Comparison of ENCODE assay signal across 8 mouse cellular contexts in the genomic region with DNA sequence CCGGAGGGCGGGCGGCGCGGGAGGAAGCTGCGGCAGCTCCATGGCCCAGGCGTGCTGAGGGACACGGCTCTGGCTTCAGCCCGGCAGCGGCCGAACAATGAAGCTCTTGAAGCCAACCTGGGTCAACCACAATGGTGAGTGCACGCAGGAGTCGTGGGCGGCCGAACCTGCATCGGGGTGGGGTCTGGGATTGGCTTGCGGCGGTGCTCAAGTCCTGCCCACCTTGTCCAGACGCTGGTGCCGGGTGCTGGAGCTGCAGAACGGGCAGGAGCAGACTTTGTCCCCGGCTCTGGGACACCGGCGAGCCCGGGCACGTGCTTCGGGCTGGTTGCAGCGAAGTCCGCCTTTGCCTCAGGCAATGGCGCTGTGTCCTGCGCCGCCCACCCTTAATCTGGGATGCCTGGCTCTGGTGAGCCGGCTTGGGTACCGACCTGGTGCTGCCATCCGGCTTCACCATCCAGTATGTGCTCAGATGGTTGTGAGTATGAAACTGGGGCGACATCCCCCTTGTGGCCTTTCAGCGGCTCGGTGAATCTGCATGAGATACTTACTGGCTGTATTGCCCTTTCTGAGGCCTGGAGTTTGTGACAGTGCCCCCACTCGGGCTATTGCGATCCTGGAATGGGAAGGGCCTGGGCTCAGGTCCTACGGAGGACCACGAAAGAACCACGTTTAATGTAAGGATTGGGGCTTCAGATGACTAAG. TPM values are rescaled to one million over a fixed set of nuclear protein-coding genes. Genes with fewer than 3 reads are reported as not detected.
A peak's percentile ranks its signal among the peaks of the same experiment; 100 is the strongest.
DNase-seq lines count a peak whose midpoint lies in the region; ATAC-seq and TF ChIP-seq lines count a peak whose summit lies in the region.

No protein-coding gene starts in this region.

- H3K27me3 ChIP-seq in ES-Bruce4 (ENCODE audit: control insufficient read depth, insufficient read depth, low read length, poor library complexity, severe bottlenecking), result no peaks in the 10 kb centered on the region
- H3K27me3 ChIP-seq in forebrain, embryonic 12.5 days, result no peaks in the 10 kb centered on the region
- no peaks in the 10 kb centered on the region for H3K27me3 ChIP-seq in neural tube, embryonic 14.5 days (ENCODE audit: control insufficient read depth, insufficient read depth, low read length)
- no peaks in the 10 kb centered on the region for H3K27me3 ChIP-seq in thymus, adult 2 months (ENCODE audit: control insufficient read depth, insufficient read depth, low read length)

- TF ChIP-seq CTCF in ES-Bruce4 (IDR thresholded peaks at IDR 0.05; ENCODE audit: low read depth, low read length), result peak; percentile 23
- no peak for TF ChIP-seq CTCF in lung, adult 2 months (IDR thresholded peaks at IDR 0.05; ENCODE audit: insufficient read depth, low read length)
- TF ChIP-seq CTCF in thymus, adult 2 months (IDR thresholded peaks at IDR 0.05; ENCODE audit: borderline replicate concordance, control insufficient read depth, extremely low read depth, insufficient read depth, low read length, poor library complexity), result no peak

- DNase-seq in brain, embryonic 18.5 days (ENCODE audit: low read depth, low spot score), result peak; percentile 36
- peak; percentile 35 to 48 for DNase-seq in heart, postnatal 14 days
- peak; percentile 56 for DNase-seq in layer of hippocampus, adult 11-12 months (ENCODE audit: low spot score)
- DNase-seq in lung, adult 2 months, result peak; percentile 34
- DNase-seq in thymus, adult 2 months, result peak; percentile 72

- H3K36me3 ChIP-seq in ES-Bruce4 (ENCODE audit: control insufficient read depth, insufficient read depth, low read length, poor library complexity, severe bottlenecking), result peaks cover 31% of the 10 kb centered on the region
- H3K36me3 ChIP-seq in forebrain, embryonic 12.5 days (replicated peaks), result peaks cover 36% of the 10 kb centered on the region
- peaks cover 10% of the 10 kb centered on the region for H3K36me3 ChIP-seq in neural tube, embryonic 14.5 days (ENCODE audit: control insufficient read depth, insufficient read depth, low read length)
- H3K36me3 ChIP-seq in thymus, adult 2 months (ENCODE audit: control insufficient read depth, insufficient read depth, low read length), result peaks cover 8% of the 10 kb centered on the region

- H3K9me3 ChIP-seq in ES-Bruce4 (replicated peaks; ENCODE audit: control insufficient read depth, insufficient read depth, low read length, poor library complexity, severe bottlenecking), result no peaks in the 10 kb centered on the region
- no peaks in the 10 kb centered on the region for H3K9me3 ChIP-seq in forebrain, embryonic 12.5 days
- H3K9me3 ChIP-seq in neural tube, embryonic 14.5 days (ENCODE audit: control insufficient read depth, low read length), result no peaks in the 10 kb centered on the region

- no peaks in the 10 kb centered on the region for H3K4me1 ChIP-seq in ES-Bruce4 (ENCODE audit: control insufficient read depth, insufficient read depth, low read length)
- peaks cover 25% of the 10 kb centered on the region for H3K4me1 ChIP-seq in forebrain, embryonic 12.5 days
- H3K4me1 ChIP-seq in lung, adult 2 months (ENCODE audit: control insufficient read depth, insufficient read depth, low read length), result peaks cover 4% of the 10 kb centered on the region; the same call in 1 of the 2 replicates
- peaks cover 12% of the 10 kb centered on the region; the same call in 1 of the 2 replicates for H3K4me1 ChIP-seq in neural tube, embryonic 14.5 days (ENCODE audit: control insufficient read depth, insufficient read depth, low read length)
- H3K4me1 ChIP-seq in thymus, adult 2 months (replicated peaks; ENCODE audit: control insufficient read depth, insufficient read depth, low read length), result peaks cover 7% of the 10 kb centered on the region

- H3K4me2 ChIP-seq in forebrain, embryonic 12.5 days, result peak overlapping the region; percentile 78
- H3K4me2 ChIP-seq in neural tube, embryonic 14.5 days (ENCODE audit: low read depth, low read length), result peak overlapping the region; percentile 76

- intact Hi-C loops in heart, postnatal 14 days (cut with DNase I), result loop anchor here (2.0 to 5.0 kb wide), 2 partner anchors 41 to 65 kb away; partner anchors contain the start of genes 2510002D24Rik, Cdc45, Gm28539 and Ufd1

- no peak for TF ChIP-seq POLR2A in ES-Bruce4 (IDR thresholded peaks at IDR 0.05; ENCODE audit: insufficient read depth, low read length)
- TF ChIP-seq POLR2A in lung, adult 2 months (IDR thresholded peaks at IDR 0.05; ENCODE audit: borderline replicate concordance, extremely low read depth, low read depth, low read length), result no peak
- no peak for TF ChIP-seq POLR2A in thymus, adult 2 months (IDR thresholded peaks at IDR 0.05; ENCODE audit: control insufficient read depth, extremely low read depth, insufficient read depth, low read length, poor library complexity)

- ATAC-seq in forebrain, embryonic 12.5 days (ENCODE audit: low FRiP score), result peak; percentile 34
- ATAC-seq in neural tube, embryonic 14.5 days (ENCODE audit: low read depth), result peak; percentile 36

- under 1% methylated on average over 39 of the region's 43 CpGs for WGBS in forebrain, embryonic 12.5 days
- under 1% methylated on average over 42 of the region's 43 CpGs for WGBS in lung, adult 2 months
- WGBS in neural tube, embryonic 14.5 days, result under 1% methylated on average over 43 of the region's 43 CpGs
- whole genome bisulfite sequencing in thymus, adult 2 months, result under 1% methylated on average over 43 of the region's 43 CpGs

- peak overlapping the region; percentile 93 for H3K4me3 ChIP-seq in ES-Bruce4 (ENCODE audit: low read depth, low read length)
- peak overlapping the region; percentile 89 for H3K4me3 ChIP-seq in forebrain, embryonic 12.5 days (replicated peaks)
- peak overlapping the region; percentile 98 for H3K4me3 ChIP-seq in lung, adult 2 months (replicated peaks; ENCODE audit: extremely low read depth, low read depth, low read length)
- H3K4me3 ChIP-seq in neural tube, embryonic 14.5 days (ENCODE audit: low read depth, low read length), result peak overlapping the region; percentile 92
- peak overlapping the region; percentile 80 for H3K4me3 ChIP-seq in thymus, adult 2 months (ENCODE audit: control insufficient read depth, insufficient read depth, low read length)

- TF ChIP-seq EP300 in ES-Bruce4 (IDR thresholded peaks at IDR 0.05; ENCODE audit: insufficient read depth, low read depth, low read length), result no peak

- peak overlapping the region; percentile 83 for H3K9ac ChIP-seq in ES-Bruce4 (ENCODE audit: low read depth, poor library complexity, severe bottlenecking)
- H3K9ac ChIP-seq in forebrain, embryonic 12.5 days, result peak overlapping the region; percentile 96
- peak overlapping the region; percentile 94 for H3K9ac ChIP-seq in neural tube, embryonic 14.5 days (replicated peaks; ENCODE audit: low read depth, low read length)

- H3K27ac ChIP-seq in ES-Bruce4 (ENCODE audit: insufficient read depth, low read length), result peak overlapping the region; percentile 42
- H3K27ac ChIP-seq in forebrain, embryonic 12.5 days, result peak overlapping the region; percentile 97
- H3K27ac ChIP-seq in neural tube, embryonic 14.5 days (ENCODE audit: low read depth, low read length), result peak overlapping the region; percentile 94
- peak overlapping the region; percentile 59 for H3K27ac ChIP-seq in thymus, adult 2 months (ENCODE audit: control insufficient read depth, insufficient read depth, low read length)

RNA-seq across cellular contexts. Expression of gene Hira, which starts 0.7 kb away (rescaled TPM):
- 105 and 113 TPM in 2 replicates for polyA plus RNA-seq in ES-Bruce4 (2011; ENCODE audit: insufficient read depth, insufficient read length, low read depth, missing spikeins)
- polyA plus RNA-seq in forebrain, embryonic 12.5 days (2016; fragmentation: Nextera tagmentation; extraction: Ambion mirVana), result 28.1 and 29.1 TPM in 2 replicates
- 10 to 100 TPM; 24.8 to 27.4 TPM for total RNA-seq in heart, postnatal 14 days (2021)
- polyA plus RNA-seq in lung, adult 2 months (2012; rRNA removed), result 53.3 and 58.8 TPM in 2 replicates
- 19.6 and 23.4 TPM in 2 replicates for polyA plus RNA-seq in neural tube, embryonic 14.5 days (2014; fragmentation: Nextera tagmentation; extraction: Ambion mirVana)
- polyA plus RNA-seq in thymus, adult 2 months (2012; rRNA removed), result 124 and 125 TPM in 2 replicates

RNA-seq across cellular contexts. Expression of gene Mrpl40, which starts 0.9 kb away (rescaled TPM):
- 84.8 and 92.3 TPM in 2 replicates for polyA plus RNA-seq in ES-Bruce4 (2011; ENCODE audit: insufficient read depth, insufficient read length, low read depth, missing spikeins)
- polyA plus RNA-seq in forebrain, embryonic 12.5 days (2016; fragmentation: Nextera tagmentation; extraction: Ambion mirVana), result 83.6 and 93.9 TPM in 2 replicates
- 10 to 100 TPM; 52.2 to 52.4 TPM for total RNA-seq in heart, postnatal 14 days (2021)
- polyA plus RNA-seq in lung, adult 2 months (2012; rRNA removed), result 6.1 and 10.4 TPM in 2 replicates
- polyA plus RNA-seq in neural tube, embryonic 14.5 days (2014; fragmentation: Nextera tagmentation; extraction: Ambion mirVana), result 65.0 and 79.2 TPM in 2 replicates
- polyA plus RNA-seq in thymus, adult 2 months (2012; rRNA removed), result 14.2 and 15.6 TPM in 2 replicates

RNA-seq across cellular contexts. Expression of gene Gm28539, which starts 41.2 kb away (rescaled TPM):
- 4.3 and 4.7 TPM in 2 replicates for polyA plus RNA-seq in ES-Bruce4 (2011; ENCODE audit: insufficient read depth, insufficient read length, low read depth, missing spikeins)
- not detected in 2 replicates for polyA plus RNA-seq in forebrain, embryonic 12.5 days (2016; fragmentation: Nextera tagmentation; extraction: Ambion mirVana)
- total RNA-seq in heart, postnatal 14 days (2021), result not detected
- polyA plus RNA-seq in lung, adult 2 months (2012; rRNA removed), result 1.8 and 4.4 TPM in 2 replicates
- not detected in 2 replicates for polyA plus RNA-seq in neural tube, embryonic 14.5 days (2014; fragmentation: Nextera tagmentation; extraction: Ambion mirVana)
- not detected in 2 replicates for polyA plus RNA-seq in thymus, adult 2 months (2012; rRNA removed)

RNA-seq across cellular contexts. Expression of gene 2510002D24Rik, which starts 41.2 kb away (rescaled TPM):
- 23.9 and 24.7 TPM in 2 replicates for polyA plus RNA-seq in ES-Bruce4 (2011; ENCODE audit: insufficient read depth, insufficient read length, low read depth, missing spikeins)
- 19.5 and 28.7 TPM in 2 replicates for polyA plus RNA-seq in forebrain, embryonic 12.5 days (2016; fragmentation: Nextera tagmentation; extraction: Ambion mirVana)
- total RNA-seq in heart, postnatal 14 days (2021), result 10 to 100 TPM; 18.3 to 19.2 TPM
- polyA plus RNA-seq in lung, adult 2 months (2012; rRNA removed), result 37.4 and 46.3 TPM in 2 replicates
- polyA plus RNA-seq in neural tube, embryonic 14.5 days (2014; fragmentation: Nextera tagmentation; extraction: Ambion mirVana), result 33.6 and 44.2 TPM in 2 replicates
- polyA plus RNA-seq in thymus, adult 2 months (2012; rRNA removed), result 61.5 and 78.3 TPM in 2 replicates

Comparison
In these comparisons a context has a peak if more than half of its experiments do, and no peak if none do; other contexts are left out.
1. Peak in every context shown above with its lines: DNase-seq, ATAC-seq, H3K4me3 ChIP-seq and H3K27ac ChIP-seq.
2. H3K27ac ChIP-seq: peak in every context shown above with its lines; median percentile 97 in forebrain, embryonic 12.5 days; 94 in neural tube, embryonic 14.5 days; 59 in thymus, adult 2 months; 42 in ES-Bruce4.